In the genomic region with DNA sequence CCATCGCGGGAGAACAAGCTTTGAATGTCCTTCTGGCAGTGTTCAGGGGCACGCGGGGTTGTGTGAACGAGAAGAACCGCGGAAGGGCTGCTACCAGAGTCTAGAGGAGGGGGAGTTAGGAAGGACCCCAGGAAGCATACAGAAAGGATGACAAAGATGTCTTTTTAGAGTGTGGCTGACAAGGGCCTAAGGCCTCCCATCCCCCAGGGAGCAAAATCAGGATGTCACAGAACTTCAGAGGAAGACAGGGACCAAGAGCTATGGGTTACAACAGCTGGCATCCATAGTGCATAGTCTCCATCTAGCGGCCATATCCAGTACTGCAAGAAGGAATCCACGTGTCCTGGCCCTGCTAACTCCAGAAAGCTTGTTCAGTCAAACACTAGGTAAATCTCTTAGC, we compare ENCODE assay signal across 9 mouse cellular contexts. TPM values are rescaled to one million over a fixed set of nuclear protein-coding genes. Genes with fewer than 3 reads are reported as not detected.
DNase-seq lines count a peak whose midpoint lies in the region; ATAC-seq and TF ChIP-seq lines count a peak whose summit lies in the region.
"Had no signal": no experiment of that assay in that cellular context is flagged by ENCODE, and none has a peak within 500 bp of the region (broad histone marks: within the 10 kb centered on the region; RNA-seq: fewer than 3 reads in every experiment).

No protein-coding gene starts in this region.

- dilution Hi-C loops in CH12.LX (cut with MboI; ENCODE audit: extremely low pct_ligation_motif_present, extremely low pct_unique_long_range_greater_than_20kb, low sequenced_read_pairs), result no loop called here

- in situ Hi-C loops in CH12.LX (cut with MboI; ENCODE audit: low pct_ligation_motif_present, low pct_unique_long_range_greater_than_20kb, low sequenced_read_pairs), result no loop called here

- ATAC-seq in embryonic facial prominence, embryonic 14.5 days (ENCODE audit: low read depth), result peak; percentile 26; the same call in 1 of the 2 replicates
- ATAC-seq in liver, embryonic 14.5 days (ENCODE audit: insufficient read depth), result 0 out of 2 replicates have a peak, but pooled peaks have one; percentile 13
- ATAC-seq in neural tube, embryonic 12.5 days (ENCODE audit: low FRiP score, low read depth), result peak; percentile 30; the same call in 1 of the 2 replicates

- no peaks in the 10 kb centered on the region for H3K27me3 ChIP-seq in CH12.LX (replicated peaks)
- H3K27me3 ChIP-seq in embryonic facial prominence, embryonic 14.5 days (replicated peaks; ENCODE audit: control insufficient read depth, insufficient read depth, low read length), result no peaks in the 10 kb centered on the region; the same call in 1 of the 2 replicates
- H3K27me3 ChIP-seq in heart, embryonic 10.5 days (ENCODE audit: insufficient read depth, poor library complexity, severe bottlenecking), result no peaks in the 10 kb centered on the region
- no peaks in the 10 kb centered on the region for H3K27me3 ChIP-seq in liver, embryonic 14.5 days (ENCODE audit: control insufficient read depth, insufficient read depth, low read length)
- H3K27me3 ChIP-seq in neural tube, embryonic 12.5 days (replicated peaks), result peaks cover 6% of the 10 kb centered on the region
- no peaks in the 10 kb centered on the region for H3K27me3 ChIP-seq in testis, adult 2 months (ENCODE audit: control insufficient read depth, insufficient read depth, low read length)

- no peaks in the 10 kb centered on the region for H3K36me3 ChIP-seq in CH12.LX (replicated peaks in 1 of 2; ENCODE audit: control insufficient read depth in 1 of 2, insufficient read depth in 1 of 2, low read length in 1 of 2)
- no peaks in the 10 kb centered on the region for H3K36me3 ChIP-seq in embryonic facial prominence, embryonic 14.5 days (ENCODE audit: control insufficient read depth, insufficient read depth, low read length)
- H3K36me3 ChIP-seq in heart, embryonic 10.5 days, result no peaks in the 10 kb centered on the region
- no peaks in the 10 kb centered on the region for H3K36me3 ChIP-seq in liver, embryonic 14.5 days (replicated peaks; ENCODE audit: control insufficient read depth, insufficient read depth, low read depth)
- no peaks in the 10 kb centered on the region for H3K36me3 ChIP-seq in neural tube, embryonic 12.5 days
- H3K36me3 ChIP-seq in testis, adult 2 months (ENCODE audit: control insufficient read depth, insufficient read depth, low read length), result no peaks in the 10 kb centered on the region

- no peak; the same call in none of the 2 replicates for TF ChIP-seq RAD21 in CH12.LX (IDR thresholded peaks at IDR 0.05; ENCODE audit: low read depth, low read length)

- peaks cover 16 to 43% of the 10 kb centered on the region in 2 experiments for H3K4me1 ChIP-seq in CH12.LX (ENCODE audit: control insufficient read depth in 1 of 2, insufficient read depth in 2 of 2)
- peaks cover 20% of the 10 kb centered on the region for H3K4me1 ChIP-seq in bone marrow macrophage, adult 2 months (ENCODE audit: control insufficient read depth, insufficient read depth, low read length)
- 0 out of 2 replicates have a peak, but pooled peaks cover 4% of the 10 kb centered on the region for H3K4me1 ChIP-seq in embryonic facial prominence, embryonic 14.5 days (ENCODE audit: control insufficient read depth, insufficient read depth, low read length)
- H3K4me1 ChIP-seq in heart, embryonic 10.5 days, result peaks cover 62% of the 10 kb centered on the region
- H3K4me1 ChIP-seq in liver, embryonic 14.5 days (replicated peaks; ENCODE audit: control insufficient read depth in 2 of 2, insufficient read depth in 2 of 2, low read length in 1 of 2), result peaks cover 14 to 18% of the 10 kb centered on the region in 2 experiments
- H3K4me1 ChIP-seq in neural tube, embryonic 12.5 days, result peaks cover 5% of the 10 kb centered on the region
- H3K4me1 ChIP-seq in testis, adult 2 months (ENCODE audit: control insufficient read depth, insufficient read depth, low read length), result peaks cover 12% of the 10 kb centered on the region

- peak; percentile 99 to 100 for TF ChIP-seq CTCF in CH12.LX (conservative IDR thresholded peaks at IDR 0.05 in 1 of 2, IDR thresholded peaks at IDR 0.05 in 1 of 2; ENCODE audit: low read depth in 2 of 2, low read length in 2 of 2)
- TF ChIP-seq CTCF in bone marrow macrophage, adult 2 months (IDR thresholded peaks at IDR 0.05; ENCODE audit: low read depth, low read length), result peak; percentile 44; the same call in 1 of the 2 replicates
- peak; percentile 99 for TF ChIP-seq CTCF in liver, embryonic 14.5 days (IDR thresholded peaks at IDR 0.05; ENCODE audit: low read depth)
- peak; percentile 85; the same call in 1 of the 2 replicates for TF ChIP-seq CTCF in testis, adult 2 months (IDR thresholded peaks at IDR 0.05; ENCODE audit: control insufficient read depth, insufficient read depth, insufficient replicate concordance, low read depth, low read length)

- no peak overlapping the region for H3K4me2 ChIP-seq in CH12.LX (ENCODE audit: insufficient read depth, low read depth, poor library complexity, severe bottlenecking)
- H3K4me2 ChIP-seq in embryonic facial prominence, embryonic 14.5 days (ENCODE audit: low read depth, low read length), result no peak overlapping the region
- no peak overlapping the region for H3K4me2 ChIP-seq in liver, embryonic 14.5 days (ENCODE audit: low read depth)
- no peak overlapping the region for H3K4me2 ChIP-seq in neural tube, embryonic 12.5 days (replicated peaks)

- peak; percentile 98 for DNase-seq in CH12.LX (ENCODE audit: extremely low read depth)
- DNase-seq in embryonic facial prominence, embryonic 14.5 days (ENCODE audit: low spot score), result peak; percentile 88
- peak; percentile 92 for DNase-seq in heart, embryonic 10.5 days (ENCODE audit: low spot score)
- DNase-seq in kidney, postnatal 10 days, result peak; percentile 93
- DNase-seq in liver, embryonic 14.5 days (ENCODE audit: low read depth in 3 of 3, low spot score in 3 of 3), result peak; percentile 69 to 78 (median 74)

- no peak overlapping the region for H3K9ac ChIP-seq in CH12.LX (ENCODE audit: insufficient read depth, low read depth)
- H3K9ac ChIP-seq in embryonic facial prominence, embryonic 14.5 days (ENCODE audit: low read depth, low read length), result no peak overlapping the region
- no peak overlapping the region for H3K9ac ChIP-seq in liver, embryonic 14.5 days (replicated peaks)
- no peak overlapping the region for H3K9ac ChIP-seq in neural tube, embryonic 12.5 days

- H3K79me2 ChIP-seq in CH12.LX (replicated peaks; ENCODE audit: control insufficient read depth, extremely low read depth, insufficient read depth, poor library complexity, severe bottlenecking), result no peaks in the 10 kb centered on the region

- no peak for TF ChIP-seq POLR2A in CH12.LX (IDR thresholded peaks at IDR 0.05; ENCODE audit: low read depth, low read length)
- TF ChIP-seq POLR2A in bone marrow macrophage, adult 2 months (IDR thresholded peaks at IDR 0.05; ENCODE audit: borderline replicate concordance, low read depth, low read length), result no peak
- no peak for TF ChIP-seq POLR2A in testis, adult 2 months (IDR thresholded peaks at IDR 0.05; ENCODE audit: control insufficient read depth, low read depth, low read length)

- WGBS in embryonic facial prominence, embryonic 14.5 days, result 47% methylated on average over 9 of the region's 9 CpGs
- WGBS in heart, embryonic 10.5 days, result 54% methylated on average over 9 of the region's 9 CpGs
- WGBS in liver, embryonic 14.5 days (ENCODE audit: insufficient replicate concordance), result 60% methylated on average over 9 of the region's 9 CpGs
- 58% methylated on average over 9 of the region's 9 CpGs for WGBS in neural tube, embryonic 12.5 days

- TF ChIP-seq EP300 in CH12.LX (IDR thresholded peaks at IDR 0.05; ENCODE audit: low read length), result 0 out of 2 replicates have a peak, but pooled peaks have one; percentile 16
- TF ChIP-seq EP300 in liver, embryonic 14.5 days (IDR thresholded peaks at IDR 0.05; ENCODE audit: low read depth), result no peak

- H3K9me3 ChIP-seq in CH12.LX (replicated peaks; ENCODE audit: low read length), result no peaks in the 10 kb centered on the region
- no peaks in the 10 kb centered on the region for H3K9me3 ChIP-seq in embryonic facial prominence, embryonic 14.5 days (ENCODE audit: control insufficient read depth, low read length)
- H3K9me3 ChIP-seq in heart, embryonic 10.5 days, result no peaks in the 10 kb centered on the region
- no peaks in the 10 kb centered on the region for H3K9me3 ChIP-seq in liver, embryonic 14.5 days (ENCODE audit: control insufficient read depth, low read length)
- no peaks in the 10 kb centered on the region for H3K9me3 ChIP-seq in neural tube, embryonic 12.5 days

- H3K4me3 ChIP-seq in CH12.LX (replicated peaks in 1 of 3; ENCODE audit: low read depth in 2 of 3, low read length in 2 of 3, poor library complexity in 1 of 3), result no peak overlapping the region
- H3K4me3 ChIP-seq in bone marrow macrophage, adult 2 months (ENCODE audit: insufficient read depth, low read length), result no peak overlapping the region
- H3K4me3 ChIP-seq in embryonic facial prominence, embryonic 14.5 days (ENCODE audit: low read depth, low read length), result no peak overlapping the region
- H3K4me3 ChIP-seq in heart, embryonic 10.5 days, result no peak overlapping the region
- no peak overlapping the region for H3K4me3 ChIP-seq in liver, embryonic 14.5 days (ENCODE audit: insufficient read depth in 1 of 2, low read depth in 2 of 2, low read length in 2 of 2)
- H3K4me3 ChIP-seq in neural tube, embryonic 12.5 days, result no peak overlapping the region
- no peak overlapping the region for H3K4me3 ChIP-seq in testis, adult 2 months (ENCODE audit: control insufficient read depth, low read depth, low read length)

- no peak overlapping the region for H3K27ac ChIP-seq in CH12.LX (ENCODE audit: insufficient read depth, low read depth)
- no peak overlapping the region for H3K27ac ChIP-seq in bone marrow macrophage, adult 2 months (ENCODE audit: insufficient read depth, low read depth, low read length)
- H3K27ac ChIP-seq in embryonic facial prominence, embryonic 14.5 days (replicated peaks; ENCODE audit: low read depth, low read length), result no peak overlapping the region
- H3K27ac ChIP-seq in heart, embryonic 10.5 days, result peak overlapping the region; percentile 79; the same call in 1 of the 2 replicates
- H3K27ac ChIP-seq in liver, embryonic 14.5 days, result no peak overlapping the region
- no peak overlapping the region for H3K27ac ChIP-seq in neural tube, embryonic 12.5 days
- H3K27ac ChIP-seq in testis, adult 2 months (ENCODE audit: control insufficient read depth, insufficient read depth, low read depth, low read length), result no peak overlapping the region

RNA-seq across cellular contexts. Expression of gene Rhbdf2, which starts 1.9 kb away (rescaled TPM):
- total RNA-seq in CH12.LX (2012; rRNA removed) (8.5 and 12.1 TPM in 2 replicates), CH12.LX (2014; rRNA removed) (3.1 and 3.4 TPM in 2 replicates)
- polyA plus RNA-seq in CH12.LX (2012; ENCODE audit: insufficient read length, low read depth), result 11.8 and 14.7 TPM in 2 replicates
- 37.5 and 39.0 TPM in 2 replicates for polyA plus RNA-seq in bone marrow macrophage, adult 2 months (2012; ENCODE audit: insufficient read depth, insufficient read length, missing spikeins)
- 3.6 and 4.4 TPM in 2 replicates for polyA plus RNA-seq in embryonic facial prominence, embryonic 14.5 days (2014; fragmentation: Nextera tagmentation; extraction: Ambion mirVana)
- polyA plus RNA-seq in heart, embryonic 10.5 days (2016; fragmentation: Nextera tagmentation; extraction: Ambion mirVana), result 6.7 and 8.7 TPM in 2 replicates
- 8.3 and 11.1 TPM in 2 replicates for polyA plus RNA-seq in liver, embryonic 14.5 days (2012; rRNA removed)
- polyA plus RNA-seq in liver, embryonic 14.5 days (2014; fragmentation: Nextera tagmentation; extraction: Ambion mirVana), result 3.8 and 5.2 TPM in 2 replicates
- 4.9 and 6.5 TPM in 2 replicates for polyA plus RNA-seq in neural tube, embryonic 12.5 days (2016; fragmentation: Nextera tagmentation; extraction: Ambion mirVana)
- 6.3 and 7.5 TPM in 2 replicates for polyA plus RNA-seq in testis, adult 2 months (2012; rRNA removed)

RNA-seq across cellular contexts. Expression of gene Prcd, which starts 24.6 kb away (rescaled TPM):
- total RNA-seq in CH12.LX (2012; rRNA removed), result not detected in 2 replicates
- total RNA-seq in CH12.LX (2014; rRNA removed), result not detected in 2 replicates
- not detected in 2 replicates for polyA plus RNA-seq in CH12.LX (2012; ENCODE audit: insufficient read length, low read depth)
- not detected in 2 replicates for polyA plus RNA-seq in bone marrow macrophage, adult 2 months (2012; ENCODE audit: insufficient read depth, insufficient read length, missing spikeins)
- polyA plus RNA-seq in embryonic facial prominence, embryonic 14.5 days (2014; fragmentation: Nextera tagmentation; extraction: Ambion mirVana), result 0.84 and 2.3 TPM in 2 replicates
- 0.60 and 0.78 TPM in 2 replicates for polyA plus RNA-seq in heart, embryonic 10.5 days (2016; fragmentation: Nextera tagmentation; extraction: Ambion mirVana)
- 0.11 and 0.14 TPM in 2 replicates for polyA plus RNA-seq in liver, embryonic 14.5 days (2012; rRNA removed)
- polyA plus RNA-seq in liver, embryonic 14.5 days (2014; fragmentation: Nextera tagmentation; extraction: Ambion mirVana), result 0.19 and 0.20 TPM in 2 replicates
- polyA plus RNA-seq in neural tube, embryonic 12.5 days (2016; fragmentation: Nextera tagmentation; extraction: Ambion mirVana), result 0.39 and 0.79 TPM in 2 replicates
- 7.8 and 8.4 TPM in 2 replicates for polyA plus RNA-seq in testis, adult 2 months (2012; rRNA removed)

RNA-seq across cellular contexts. Expression of gene Cygb, which starts 25.4 kb away (rescaled TPM):
- total RNA-seq in CH12.LX (2012; rRNA removed) (not detected in 2 replicates), CH12.LX (2014; rRNA removed) (not detected in 2 replicates)
- polyA plus RNA-seq in CH12.LX (2012; ENCODE audit: insufficient read length, low read depth), result 0.11 TPM in 1 of 2 replicates, not detected in the other
- not detected in 2 replicates for polyA plus RNA-seq in bone marrow macrophage, adult 2 months (2012; ENCODE audit: insufficient read depth, insufficient read length, missing spikeins)
- 17.8 and 20.5 TPM in 2 replicates for polyA plus RNA-seq in embryonic facial prominence, embryonic 14.5 days (2014; fragmentation: Nextera tagmentation; extraction: Ambion mirVana)
- polyA plus RNA-seq in heart, embryonic 10.5 days (2016; fragmentation: Nextera tagmentation; extraction: Ambion mirVana), result 1.0 and 2.8 TPM in 2 replicates
- polyA plus RNA-seq in liver, embryonic 14.5 days (2012; rRNA removed), result 0.41 and 0.64 TPM in 2 replicates
- 0.44 and 0.81 TPM in 2 replicates for polyA plus RNA-seq in liver, embryonic 14.5 days (2014; fragmentation: Nextera tagmentation; extraction: Ambion mirVana)
- 6.7 and 6.9 TPM in 2 replicates for polyA plus RNA-seq in neural tube, embryonic 12.5 days (2016; fragmentation: Nextera tagmentation; extraction: Ambion mirVana)
- polyA plus RNA-seq in testis, adult 2 months (2012; rRNA removed), result 3.7 and 5.5 TPM in 2 replicates

RNA-seq across cellular contexts. Expression of gene Aanat, which starts 42.5 kb away (rescaled TPM):
- total RNA-seq in CH12.LX (2012; rRNA removed) (not detected in 2 replicates), CH12.LX (2014; rRNA removed) (not detected in 2 replicates)
- not detected in 2 replicates for polyA plus RNA-seq in CH12.LX (2012; ENCODE audit: insufficient read length, low read depth)
- polyA plus RNA-seq in bone marrow macrophage, adult 2 months (2012; ENCODE audit: insufficient read depth, insufficient read length, missing spikeins), result not detected in 2 replicates
- polyA plus RNA-seq in embryonic facial prominence, embryonic 14.5 days (2014; fragmentation: Nextera tagmentation; extraction: Ambion mirVana), result not detected in 2 replicates
- polyA plus RNA-seq in heart, embryonic 10.5 days (2016; fragmentation: Nextera tagmentation; extraction: Ambion mirVana), result not detected in 2 replicates
- not detected in 2 replicates for polyA plus RNA-seq in liver, embryonic 14.5 days (2012; rRNA removed)
- not detected in 2 replicates for polyA plus RNA-seq in liver, embryonic 14.5 days (2014; fragmentation: Nextera tagmentation; extraction: Ambion mirVana)
- polyA plus RNA-seq in neural tube, embryonic 12.5 days (2016; fragmentation: Nextera tagmentation; extraction: Ambion mirVana), result not detected in 2 replicates
- 0.23 and 0.45 TPM in 2 replicates for polyA plus RNA-seq in testis, adult 2 months (2012; rRNA removed)
- polyA plus RNA-seq: heart, embryonic 16.5 days had no signal

RNA-seq across cellular contexts. Expression of gene Ube2o, which starts 47.5 kb away (rescaled TPM):
- total RNA-seq in CH12.LX (2012; rRNA removed), result 37.6 and 42.8 TPM in 2 replicates
- 12.6 and 12.7 TPM in 2 replicates for total RNA-seq in CH12.LX (2014; rRNA removed)
- 50.5 and 61.7 TPM in 2 replicates for polyA plus RNA-seq in CH12.LX (2012; ENCODE audit: insufficient read length, low read depth)
- polyA plus RNA-seq in bone marrow macrophage, adult 2 months (2012; ENCODE audit: insufficient read depth, insufficient read length, missing spikeins), result 6.2 and 8.0 TPM in 2 replicates
- 15.4 and 17.4 TPM in 2 replicates for polyA plus RNA-seq in embryonic facial prominence, embryonic 14.5 days (2014; fragmentation: Nextera tagmentation; extraction: Ambion mirVana)
- 8.5 and 10.3 TPM in 2 replicates for polyA plus RNA-seq in heart, embryonic 10.5 days (2016; fragmentation: Nextera tagmentation; extraction: Ambion mirVana)
- polyA plus RNA-seq in liver, embryonic 14.5 days (2012; rRNA removed), result 33.8 and 34.0 TPM in 2 replicates
- 25.9 and 32.3 TPM in 2 replicates for polyA plus RNA-seq in liver, embryonic 14.5 days (2014; fragmentation: Nextera tagmentation; extraction: Ambion mirVana)
- 34.3 and 37.6 TPM in 2 replicates for polyA plus RNA-seq in neural tube, embryonic 12.5 days (2016; fragmentation: Nextera tagmentation; extraction: Ambion mirVana)
- polyA plus RNA-seq in testis, adult 2 months (2012; rRNA removed), result 31.6 and 34.8 TPM in 2 replicates

Comparison
In these comparisons a context has a peak if more than half of its experiments do, and no peak if none do; other contexts are left out.
1. CTCF ChIP-seq: peak in every context shown above with its lines; median percentile 100 in CH12.LX; 99 in liver, embryonic 14.5 days; 85 in testis, adult 2 months; 44 in bone marrow macrophage, adult 2 months.